Mouse (Mus musculus) forebrain, embryonic 15.5 days (tissue): ENCODE data around the gene B230217C12Rik. TPM values are rescaled to one million over a fixed set of nuclear protein-coding genes. Genes with fewer than 3 reads are reported as not detected.
A peak's percentile ranks its signal among the peaks of the same experiment; 100 is the strongest.

Experiments used
- ATAC-seq: fragments of 200-750 bp; cut with Nextera tagmentation; replicated peaks from 2 replicates; pipeline ENCODE4 v1.8.0; 2017; ENCODE audit warnings: mild to moderate bottlenecking, moderate TSS enrichment, moderate library complexity
- H3K27ac ChIP-seq: fragments of 300-500 bp; sonication (generic); replicated peaks from 2 replicates; pipeline ENCODE4 v1.5.1; 2015; ENCODE audit warnings: mild to moderate bottlenecking, inconsistent platforms
- H3K27me3 ChIP-seq: fragments of 300-500 bp; sonication (generic); 2 replicates; pipeline ENCODE4 v1.6.1; 2015; ENCODE audit warnings: inconsistent platforms
- H3K36me3 ChIP-seq: fragments of 300-500 bp; sonication (generic); 2 replicates; pipeline ENCODE4 v1.6.1; 2015; ENCODE audit warnings: mild to moderate bottlenecking, inconsistent platforms
- H3K4me1 ChIP-seq: fragments of 300-500 bp; sonication (generic); 2 replicates; pipeline ENCODE4 v1.6.1; 2015; ENCODE audit warnings: inconsistent platforms
- H3K4me2 ChIP-seq: fragments of 300-500 bp; sonication (generic); replicated peaks from 2 replicates; pipeline ENCODE4 v1.6.1; 2015; ENCODE audit warnings: mild to moderate bottlenecking, inconsistent platforms
- H3K4me3 ChIP-seq: fragments of 300-500 bp; sonication (generic); 2 replicates; pipeline ENCODE4 v1.5.1; 2015; ENCODE audit warnings: mild to moderate bottlenecking, inconsistent platforms
- H3K9ac ChIP-seq: fragments of 300-500 bp; sonication (generic); replicated peaks from 2 replicates; pipeline ENCODE4 v1.6.1; 2015; ENCODE audit warnings: mild to moderate bottlenecking, inconsistent platforms
- H3K9me3 ChIP-seq: fragments of 300-500 bp; sonication (generic); 2 replicates; pipeline ENCODE4 v1.6.1; 2016; ENCODE audit warnings: inconsistent platforms
- WGBS: fragments of 180-500 bp; shearing (Covaris S2); methylation state at CpG from one replicate; pipeline ENCODE4 v1.1.7; 2015; ENCODE audit warnings: mixed read lengths; 5-methylcytosine and 5-hydroxymethylcytosine counted together
- polyA plus RNA-seq: library from polyadenylated mRNA; unstranded; fragments of >200 nt; fragmentation: Nextera tagmentation; extraction: Ambion mirVana; gene quantifications from 2 replicates; pipeline ENCODE4 v1.2.1, GENCODE M21; 2015

The B230217C12Rik gene
- polyA plus RNA-seq = 17.8 and 21.0 TPM in 2 replicates

DNA sequence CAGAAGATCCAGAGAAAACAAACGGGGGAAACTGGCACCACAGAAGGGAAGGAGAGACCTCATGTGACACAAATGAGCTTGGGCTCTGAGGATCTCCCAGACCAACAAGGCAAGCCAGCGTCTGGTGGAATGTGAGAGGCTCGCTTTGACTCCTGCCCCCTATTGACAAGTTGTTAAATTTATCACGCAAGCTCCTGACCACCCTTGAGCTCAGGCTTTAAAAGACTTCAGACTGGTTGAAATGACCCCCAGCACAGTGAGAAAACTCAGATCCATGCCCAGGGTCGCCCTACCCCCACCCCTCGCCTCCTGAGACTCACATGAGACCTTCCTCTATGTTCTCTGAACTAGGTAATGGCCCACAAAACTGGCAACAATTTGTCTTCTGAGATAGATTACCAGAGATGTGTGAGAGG, at the start of gene B230217C12Rik:
B230217C12Rik (plus strand) TSS at position 242 of the 416 bp plus-strand sequence.
- peak within 1 kb of the TSS; percentile 72 for H3K9ac ChIP-seq
- no peaks in the 10 kb centered on the region for H3K9me3 ChIP-seq
- H3K27ac ChIP-seq = peak within 1 kb of the TSS; percentile 94
- peaks cover 11% of the 10 kb centered on the region for H3K36me3 ChIP-seq
- peak within 1 kb of the TSS; percentile 65 for H3K4me2 ChIP-seq
- 0 out of 2 replicates have a peak, but pooled peaks have one; percentile 24 for ATAC-seq
- H3K4me3 ChIP-seq = peak within 1 kb of the TSS; percentile 64
- H3K4me1 ChIP-seq = peaks cover 17% of the 10 kb centered on the region
- 0% methylated on average over 6 of the region's 6 CpGs for WGBS
- H3K27me3 ChIP-seq = no peaks in the 10 kb centered on the region

DNA sequence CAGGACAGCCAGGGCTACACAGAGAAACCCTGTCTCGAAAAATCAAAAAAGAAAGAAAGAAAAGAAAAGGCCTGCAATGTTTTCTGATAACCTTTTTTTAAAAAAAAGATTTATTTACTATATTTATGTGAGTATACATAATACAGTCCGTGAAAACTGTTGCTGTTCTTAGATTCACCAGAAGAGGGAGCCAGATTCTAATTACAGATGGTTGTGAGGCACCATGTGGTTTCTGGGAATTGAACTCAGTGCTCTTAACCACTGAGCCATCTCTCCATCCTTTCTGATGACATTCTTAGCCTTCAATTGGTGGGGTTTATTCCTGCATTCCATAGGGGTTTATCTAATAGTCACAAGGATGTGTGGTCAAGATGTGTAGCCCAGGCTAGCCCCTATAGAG, 47.4 kb upstream of the B230217C12Rik start:
- H3K4me3 ChIP-seq = no peak overlapping the region
- H3K4me1 ChIP-seq = no peaks in the 10 kb centered on the region
- no peaks in the 10 kb centered on the region for H3K9me3 ChIP-seq
- H3K27ac ChIP-seq = no peak overlapping the region
- no peak overlapping the region for H3K4me2 ChIP-seq
- no peaks in the 10 kb centered on the region for H3K27me3 ChIP-seq
- H3K9ac ChIP-seq = no peak overlapping the region
- H3K36me3 ChIP-seq = no peaks in the 10 kb centered on the region
- WGBS = 9% methylated on average over 2 of the region's 2 CpGs
- ATAC-seq = no peak

DNA sequence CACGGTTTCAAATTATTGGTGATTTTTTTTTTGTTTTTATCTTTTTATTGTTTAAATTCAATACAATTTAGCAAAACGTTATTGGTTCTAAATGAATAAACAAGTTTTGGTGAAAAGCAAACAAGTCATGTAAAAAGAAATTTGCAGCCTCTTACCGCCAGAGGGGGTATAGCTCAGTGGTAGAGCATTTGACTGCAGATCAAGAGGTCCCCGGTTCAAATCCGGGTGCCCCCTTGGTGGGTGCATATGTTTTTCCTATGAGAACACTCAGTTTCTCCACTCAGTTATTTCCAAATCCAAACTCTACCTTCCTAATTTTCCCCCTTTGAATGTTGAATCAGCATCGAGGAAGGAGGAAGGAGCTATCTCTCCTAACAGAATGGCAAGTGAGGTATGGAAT, 43.7 kb upstream of the B230217C12Rik start:
- 2% methylated on average over 6 of the region's 6 CpGs for WGBS
- Histone ChIP-seq H3K27me3 (no peaks in the 10 kb centered on the region), H3K4me1 (peaks cover 16% of the 10 kb centered on the region), H3K4me3 (no peak overlapping the region), H3K27ac (no peak overlapping the region), H3K4me2 (no peak overlapping the region), H3K9ac (no peak overlapping the region), H3K9me3 (no peaks in the 10 kb centered on the region), H3K36me3 (no peaks in the 10 kb centered on the region)
- ATAC-seq = no peak

DNA sequence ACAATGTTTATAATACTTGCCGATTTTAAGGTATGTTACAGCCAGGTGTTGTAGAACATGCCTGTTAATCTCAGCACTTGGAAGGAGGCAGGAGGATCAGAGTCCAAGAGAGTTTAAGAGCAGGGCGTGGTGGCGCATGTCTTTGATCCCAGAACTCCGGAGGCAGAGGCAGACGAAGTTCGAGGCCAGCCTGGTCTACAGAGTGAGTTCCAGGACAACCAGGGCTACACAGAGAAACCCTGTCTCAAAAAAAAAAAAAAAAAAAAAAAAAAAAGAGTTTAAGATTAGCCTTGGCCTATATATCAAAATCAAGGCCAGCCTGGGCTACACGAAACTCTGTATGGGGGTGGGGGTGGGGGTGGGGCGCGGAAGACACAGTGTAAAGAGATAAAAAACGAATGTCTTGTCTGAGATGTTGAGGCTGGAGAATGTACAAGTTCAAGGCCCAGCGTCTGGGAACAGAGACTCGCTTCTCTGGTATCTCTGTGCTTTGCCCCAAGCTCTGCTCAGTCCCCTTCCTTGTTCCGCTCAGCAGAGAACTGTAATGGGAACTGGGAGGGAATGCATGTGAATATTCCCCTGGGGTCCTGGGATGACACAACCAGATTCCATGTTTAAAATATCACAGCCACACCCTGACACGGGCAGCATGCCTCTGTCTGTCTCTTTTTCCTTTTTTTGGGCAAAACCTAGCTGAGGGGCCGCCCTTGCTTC, 43.1 kb upstream of the B230217C12Rik start:
- no peak for ATAC-seq
- Histone ChIP-seq H3K9me3 (no peaks in the 10 kb centered on the region), H3K4me3 (0 out of 2 replicates have a peak overlapping the region, but pooled peaks have one; percentile 98), H3K4me2 (peak overlapping the region; percentile 58; the same call in 1 of the 2 replicates), H3K9ac (no peak overlapping the region), H3K27me3 (no peaks in the 10 kb centered on the region), H3K27ac (peak overlapping the region; percentile 96; the same call in 1 of the 2 replicates), H3K36me3 (no peaks in the 10 kb centered on the region), H3K4me1 (peaks cover 22% of the 10 kb centered on the region)
- WGBS = 61% methylated on average over 15 of the region's 15 CpGs

DNA sequence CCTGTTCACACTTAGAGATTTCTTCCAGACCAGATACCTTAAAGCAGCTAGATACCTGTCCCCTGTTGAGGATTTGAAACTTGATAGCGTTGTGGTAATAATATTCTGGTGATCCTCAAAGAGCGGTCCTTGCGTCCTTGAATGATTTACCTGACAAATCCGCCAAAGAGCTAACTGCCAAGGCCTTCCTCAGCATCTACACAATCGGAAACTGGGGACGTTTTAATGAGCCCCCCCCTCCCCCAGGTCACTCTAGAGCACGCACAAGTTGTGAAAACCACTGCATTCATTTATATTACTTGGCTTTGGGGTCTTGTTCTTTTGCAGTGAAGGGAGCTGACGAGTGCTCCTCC, 42.5 kb upstream of the B230217C12Rik start:
- peak overlapping the region; percentile 58; the same call in 1 of the 2 replicates for H3K4me2 ChIP-seq
- WGBS = 40% methylated on average over 8 of the region's 8 CpGs
- no peak for ATAC-seq

DNA sequence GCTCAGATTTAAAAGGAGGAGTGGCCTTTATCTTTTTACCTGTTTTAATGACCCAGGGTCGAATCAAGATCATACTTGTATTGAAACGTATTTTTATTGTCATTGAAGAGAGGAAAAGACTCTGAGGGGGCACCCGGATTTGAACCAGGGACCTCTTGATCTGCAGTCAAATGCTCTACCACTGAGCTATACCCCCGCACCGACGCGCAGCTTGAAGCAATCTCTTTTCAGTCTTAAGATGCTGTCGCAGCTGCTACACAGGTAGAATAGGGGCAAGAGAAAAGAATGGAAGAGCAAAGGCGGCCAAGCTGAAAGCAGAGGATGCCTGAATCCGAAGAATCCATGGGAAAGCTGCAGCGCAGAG, 41.8 kb upstream of the B230217C12Rik start, which contains the start of gene Lasp1:
Lasp1 (plus strand) TSS at position 219 of the 364 bp plus-strand sequence.
- peak within 1 kb of the TSS; percentile 97 for H3K9ac ChIP-seq
- 1% methylated on average over 11 of the region's 11 CpGs for WGBS
- ATAC-seq = peak; percentile 63

More for the DNA sequence above, 42.5 kb upstream of the B230217C12Rik start:
- no peaks in the 10 kb centered on the region for H3K27me3 ChIP-seq
- peaks cover 27% of the 10 kb centered on the region for H3K4me1 ChIP-seq
- H3K36me3 ChIP-seq = no peaks in the 10 kb centered on the region
- no peak overlapping the region for H3K9ac ChIP-seq
- no peaks in the 10 kb centered on the region for H3K9me3 ChIP-seq
- peak overlapping the region; percentile 98 for H3K4me3 ChIP-seq
- peak overlapping the region; percentile 96 for H3K27ac ChIP-seq

DNA sequence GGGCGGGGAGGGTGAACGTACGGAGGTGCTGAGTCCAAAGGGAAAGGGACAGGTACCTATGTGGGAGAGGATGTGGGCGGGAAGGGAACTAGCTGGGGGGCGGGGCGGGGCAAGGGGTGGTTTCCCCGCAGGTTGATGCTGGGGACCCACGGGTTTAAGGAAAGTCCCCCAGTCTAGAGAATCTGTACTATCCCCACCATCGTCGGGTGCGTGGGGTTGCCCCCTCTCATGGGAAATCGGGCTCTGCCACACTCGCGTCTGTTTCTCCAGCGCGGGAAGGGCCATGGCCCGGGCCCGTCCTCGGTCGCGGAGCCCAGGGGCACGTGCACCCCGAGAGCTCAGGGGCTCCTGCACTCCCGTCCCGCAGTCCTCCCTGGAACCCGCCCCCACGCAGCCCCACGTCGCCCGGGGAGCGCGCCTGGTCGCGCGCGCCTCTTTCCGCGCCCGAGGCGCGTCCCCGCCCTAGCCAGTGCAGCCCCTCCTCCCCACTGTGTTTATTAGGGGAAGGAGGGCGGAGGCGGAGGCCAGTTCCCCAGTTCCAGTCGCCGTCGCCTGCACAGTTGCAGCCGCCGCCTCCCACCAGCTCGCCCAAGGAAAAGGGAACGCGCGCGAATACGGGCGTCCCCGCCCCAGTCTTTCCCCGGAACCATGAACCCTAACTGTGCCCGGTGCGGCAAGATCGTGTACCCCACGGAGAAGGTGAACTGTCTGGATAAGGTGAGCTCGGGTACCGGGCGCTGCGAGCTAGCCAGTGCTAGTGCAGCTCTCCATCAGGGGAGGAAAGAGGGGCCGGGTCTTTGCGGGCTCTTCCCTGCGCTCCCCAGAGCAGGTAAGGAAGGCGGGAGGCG, 41.2 kb upstream of the B230217C12Rik start:
- no peaks in the 10 kb centered on the region for H3K36me3 ChIP-seq
- H3K4me2 ChIP-seq = peak overlapping the region; percentile 58
- H3K4me3 ChIP-seq = peak overlapping the region; percentile 98
- no peaks in the 10 kb centered on the region for H3K27me3 ChIP-seq
- no peaks in the 10 kb centered on the region for H3K9me3 ChIP-seq
- WGBS = under 1% methylated on average over 71 of the region's 71 CpGs
- ATAC-seq = peak; percentile 84
- H3K9ac ChIP-seq = peak overlapping the region; percentile 97
- H3K4me1 ChIP-seq = peaks cover 37% of the 10 kb centered on the region
- H3K27ac ChIP-seq = peak overlapping the region; percentile 96

More for the DNA sequence above, 41.8 kb upstream of the B230217C12Rik start, which contains the start of gene Lasp1:
- peak within 1 kb of the TSS; percentile 58 for H3K4me2 ChIP-seq
- H3K9me3 ChIP-seq = no peaks in the 10 kb centered on the region
- peaks cover 31% of the 10 kb centered on the region for H3K4me1 ChIP-seq
- no peaks in the 10 kb centered on the region for H3K27me3 ChIP-seq
- H3K36me3 ChIP-seq = no peaks in the 10 kb centered on the region
- peak within 1 kb of the TSS; percentile 96 for H3K27ac ChIP-seq
- peak within 1 kb of the TSS; percentile 98 for H3K4me3 ChIP-seq

DNA sequence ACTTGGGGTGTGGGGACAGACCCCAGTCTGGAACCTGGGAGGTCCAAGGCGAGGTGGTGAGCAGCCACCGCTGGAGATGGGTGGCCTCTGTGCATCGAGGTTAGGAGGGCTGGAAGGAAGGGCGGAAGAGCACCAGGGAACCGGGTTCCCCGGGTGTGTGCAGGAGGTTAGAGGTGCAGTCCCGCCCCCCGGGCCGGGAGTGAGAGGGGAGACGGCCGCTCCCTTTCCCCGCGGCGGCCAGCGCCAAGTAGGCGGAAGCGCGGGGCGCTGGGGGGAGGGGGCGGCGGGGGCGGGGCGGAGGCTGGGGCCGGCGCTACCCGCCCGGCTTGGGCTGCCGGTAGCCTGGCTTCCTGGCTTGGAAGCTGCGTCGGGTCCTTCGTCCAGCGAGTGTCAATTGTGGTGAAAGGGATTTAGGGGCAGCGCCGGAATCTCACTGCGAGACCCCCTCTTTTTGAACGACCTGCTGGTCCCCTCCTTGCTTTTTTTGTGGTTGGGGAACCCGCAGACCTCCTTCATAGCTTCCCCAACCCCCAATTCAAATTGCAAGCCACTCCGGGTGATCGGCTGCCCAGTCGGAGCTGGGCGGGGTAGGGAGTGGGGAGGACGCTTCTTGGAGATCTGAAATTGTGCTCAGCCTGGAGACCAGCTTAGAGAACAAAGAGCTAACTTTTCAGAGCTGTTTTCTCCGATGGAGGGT, 40.4 kb upstream of the B230217C12Rik start:
- peak overlapping the region; percentile 98 for H3K4me3 ChIP-seq

DNA sequence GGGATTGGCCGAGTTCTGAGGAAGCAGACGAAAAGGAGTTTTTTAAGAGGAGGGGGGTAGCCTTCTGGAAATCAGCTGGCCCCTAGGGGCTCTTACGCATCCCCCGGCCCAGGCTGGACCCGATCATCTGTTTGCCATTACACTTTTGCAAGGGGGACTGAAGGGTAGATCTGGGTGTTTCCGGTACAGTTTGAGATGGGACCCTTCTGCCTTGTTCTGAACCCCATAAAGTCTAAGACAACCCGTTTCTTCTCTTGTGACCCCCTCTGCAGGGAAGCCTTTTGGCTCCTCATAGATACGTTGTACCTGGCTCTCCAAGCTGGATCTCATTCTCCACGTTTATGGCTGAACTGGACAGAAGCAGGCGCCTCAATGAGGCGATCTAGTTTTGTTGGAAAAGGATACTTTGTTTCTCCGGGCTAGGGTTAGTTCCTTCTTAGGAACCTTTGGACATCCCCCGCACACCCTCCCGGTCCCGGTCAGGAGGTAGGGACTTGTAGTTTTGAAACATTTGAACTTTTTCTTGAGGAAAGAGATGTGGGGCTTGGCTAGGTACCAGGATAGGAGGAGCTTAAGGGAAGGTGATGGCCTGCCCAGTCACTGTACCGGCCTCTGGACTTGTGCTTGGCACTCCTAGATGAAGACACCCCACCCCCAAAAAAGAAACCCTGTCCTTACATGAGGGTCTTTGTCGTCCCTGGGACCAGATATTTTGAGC, 39.7 kb upstream of the B230217C12Rik start:
- WGBS = 6% methylated on average over 17 of the region's 17 CpGs
- Histone ChIP-seq H3K4me3 (peak overlapping the region; percentile 98), H3K27me3 (no peaks in the 10 kb centered on the region), H3K4me2 (peak overlapping the region; percentile 58), H3K36me3 (no peaks in the 10 kb centered on the region), H3K9ac (peak overlapping the region; percentile 97), H3K4me1 (peaks cover 52% of the 10 kb centered on the region), H3K9me3 (no peaks in the 10 kb centered on the region), H3K27ac (peak overlapping the region; percentile 96)
- no peak for ATAC-seq

More for the DNA sequence above, 40.4 kb upstream of the B230217C12Rik start:
- no peaks in the 10 kb centered on the region for H3K9me3 ChIP-seq
- H3K27me3 ChIP-seq = no peaks in the 10 kb centered on the region
- H3K27ac ChIP-seq = peak overlapping the region; percentile 96
- under 1% methylated on average over 27 of the region's 43 CpGs for WGBS
- H3K36me3 ChIP-seq = no peaks in the 10 kb centered on the region
- peak overlapping the region; percentile 58 for H3K4me2 ChIP-seq
- peak overlapping the region; percentile 97 for H3K9ac ChIP-seq
- H3K4me1 ChIP-seq = peaks cover 45% of the 10 kb centered on the region
- peak; percentile 62 for ATAC-seq

DNA sequence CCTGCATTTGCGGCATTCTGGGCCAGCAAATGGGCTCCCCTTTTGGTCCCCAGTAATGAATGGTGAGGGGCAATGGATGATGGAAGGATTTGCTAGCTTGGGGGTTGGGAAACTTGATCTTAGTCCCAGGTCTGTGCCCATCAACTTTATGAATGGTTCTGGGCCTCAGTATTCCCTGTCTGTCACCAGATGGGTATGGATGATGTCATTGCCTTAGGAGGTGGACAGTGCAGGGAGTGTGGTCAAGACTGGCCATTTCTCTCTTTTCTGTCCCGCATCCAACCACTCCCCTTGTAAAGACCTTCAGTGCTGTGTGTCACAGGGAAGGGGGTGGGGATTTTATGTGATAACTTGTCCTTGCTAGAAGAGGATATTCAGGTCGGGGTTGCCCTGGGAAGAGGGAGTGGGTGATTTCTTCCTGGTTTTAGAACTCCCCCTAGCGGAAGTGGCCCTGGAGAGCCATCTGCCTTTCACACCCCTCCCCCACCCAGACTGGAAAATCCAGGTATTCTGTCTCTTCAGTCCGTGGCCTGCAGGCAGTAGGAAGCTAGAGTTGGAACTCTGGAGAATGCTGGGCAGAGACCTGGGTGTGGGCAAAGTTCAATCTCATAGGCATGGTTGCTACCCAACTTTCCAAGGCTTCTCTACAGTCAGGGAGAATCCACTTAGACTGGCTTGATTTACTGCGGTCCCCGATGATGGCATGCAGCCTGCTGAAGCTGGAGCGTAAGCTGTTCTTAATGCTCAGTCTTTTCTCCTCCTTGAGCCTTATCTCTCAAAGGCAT, 39.0 kb upstream of the B230217C12Rik start:
- Histone ChIP-seq H3K9ac (peak overlapping the region; percentile 97), H3K4me1 (peaks cover 60% of the 10 kb centered on the region), H3K27ac (0 out of 2 replicates have a peak overlapping the region, but pooled peaks have one; percentile 96), H3K27me3 (no peaks in the 10 kb centered on the region), H3K9me3 (no peaks in the 10 kb centered on the region), H3K36me3 (no peaks in the 10 kb centered on the region), H3K4me2 (peak overlapping the region; percentile 58), H3K4me3 (peak overlapping the region; percentile 98)
- 34% methylated on average over 8 of the region's 8 CpGs for WGBS
- ATAC-seq = no peak

DNA sequence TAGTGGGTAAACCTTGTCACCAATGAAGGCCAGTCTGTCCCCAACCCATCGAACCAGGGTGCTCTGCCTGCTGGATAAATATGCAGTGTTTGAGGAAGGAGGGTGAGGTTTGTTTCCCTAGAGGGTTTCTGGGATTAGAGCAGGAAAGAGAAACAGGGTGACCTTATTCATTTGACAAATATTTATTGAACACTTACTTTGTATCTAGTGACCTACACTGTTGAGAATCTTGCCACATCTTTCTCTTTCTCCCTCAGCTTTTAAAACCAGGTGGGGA, 38.4 kb upstream of the B230217C12Rik start:
- Histone ChIP-seq H3K4me2 (peak overlapping the region; percentile 58), H3K27me3 (no peaks in the 10 kb centered on the region), H3K9ac (peak overlapping the region; percentile 97), H3K4me1 (peaks cover 64% of the 10 kb centered on the region), H3K4me3 (peak overlapping the region; percentile 98), H3K9me3 (no peaks in the 10 kb centered on the region), H3K36me3 (no peaks in the 10 kb centered on the region), H3K27ac (no peak overlapping the region)
- no peak for ATAC-seq
- 43% methylated on average over 1 of the region's 1 CpGs for WGBS
